Mouse (Mus musculus): ENCODE data around the gene Gm47985. TPM values are rescaled to one million over a fixed set of nuclear protein-coding genes. Genes with fewer than 3 reads are reported as not detected.
"Not testable (repeated sequence)": the region's sequence is repeated elsewhere in the genome, so short reads cannot be mapped to it uniquely, and the experiment has no call there.

Gene Gm47985
- total and polyA plus RNA-seq, 3 experiments, result 0.29 to 3.2 (median 0.80) TPM

GRCm38 (mm10) chr1:151188469-151188868 lies 6.1 kb downstream of the Gm47985 start:
- Histone ChIP-seq H3K4me1 (ENCODE audit: control insufficient read depth, insufficient read depth, low read length) (no peaks in the 10 kb centered on the region), H3K27ac (no peak overlapping the region), H3K79me2 (replicated peaks; ENCODE audit: control insufficient read depth, insufficient read depth, low read length) (no peaks in the 10 kb centered on the region), H3K9ac (ENCODE audit: low read depth, low read length) (no peak overlapping the region), H3K4me3 (no peak overlapping the region), H3K27me3 (ENCODE audit: control insufficient read depth, insufficient read depth, low read length) (no peaks in the 10 kb centered on the region), H3K36me3 (ENCODE audit: control insufficient read depth, insufficient read depth, low read length) (no peaks in the 10 kb centered on the region)
- DNase-seq, result no peak
- TF ChIP-seq POLR2A (IDR thresholded peaks at IDR 0.05; ENCODE audit: insufficient read depth, low read depth, low read length) (no peak), EP300 (IDR thresholded peaks at IDR 0.05; ENCODE audit: insufficient read depth, low read depth, low read length) (no peak), CTCF (IDR thresholded peaks at IDR 0.05) (no peak)
- intact Hi-C loops (cut with DNase I), result no loop called here
- WGBS, result 81% methylated on average over 4 of the region's 4 CpGs

- H3K36me3 ChIP-seq (ENCODE audit: control insufficient read depth, insufficient read depth, low read length); H3K27me3 ChIP-seq (ENCODE audit: control insufficient read depth, insufficient read depth, low read length); H3K27ac ChIP-seq; H3K9ac ChIP-seq (ENCODE audit: low read depth, low read length); intact Hi-C loops (cut with DNase I); H3K4me1 ChIP-seq (ENCODE audit: control insufficient read depth, insufficient read depth, low read length); H3K4me3 ChIP-seq; DNase-seq; H3K79me2 ChIP-seq (replicated peaks; ENCODE audit: control insufficient read depth, insufficient read depth, low read length): not testable (repeated sequence)
- 88% methylated on average over 1 of the region's 7 CpGs for WGBS
Measured at GRCm38 (mm10) chr1:151192075-151192474, 9.7 kb downstream of the Gm47985 start, which contains the start of gene Gm8947. TSS of gene Gm8947 (plus strand) at chr1:151192376.

- DNase-seq; intact Hi-C loops (cut with DNase I); H3K27ac ChIP-seq; H3K27me3 ChIP-seq (ENCODE audit: control insufficient read depth, insufficient read depth, low read length); H3K4me3 ChIP-seq; H3K79me2 ChIP-seq (replicated peaks; ENCODE audit: control insufficient read depth, insufficient read depth, low read length); H3K4me1 ChIP-seq (ENCODE audit: control insufficient read depth, insufficient read depth, low read length); H3K9ac ChIP-seq (ENCODE audit: low read depth, low read length); H3K36me3 ChIP-seq (ENCODE audit: control insufficient read depth, insufficient read depth, low read length): not testable (repeated sequence)
- WGBS, result 88% methylated on average over 15 of the region's 15 CpGs
Measured at GRCm38 (mm10) chr1:151192739-151193138, 10.4 kb downstream of the Gm47985 start.

- 82% methylated on average over 4 of the region's 4 CpGs for WGBS
- H3K4me3 ChIP-seq; intact Hi-C loops (cut with DNase I): not testable (repeated sequence)
Measured at GRCm38 (mm10) chr1:151195986-151196385, 13.6 kb downstream of the Gm47985 start.

GRCm38 (mm10) chr1:151196690-151197089 lies 14.4 kb downstream of the Gm47985 start:
- DNase-seq; H3K36me3 ChIP-seq (ENCODE audit: control insufficient read depth, insufficient read depth, low read length); H3K79me2 ChIP-seq (replicated peaks; ENCODE audit: control insufficient read depth, insufficient read depth, low read length); H3K27ac ChIP-seq; H3K4me1 ChIP-seq (ENCODE audit: control insufficient read depth, insufficient read depth, low read length); H3K9ac ChIP-seq (ENCODE audit: low read depth, low read length); intact Hi-C loops (cut with DNase I); H3K27me3 ChIP-seq (ENCODE audit: control insufficient read depth, insufficient read depth, low read length); H3K4me3 ChIP-seq: not testable (repeated sequence)
- 68% methylated on average over 3 of the region's 3 CpGs for WGBS

More at GRCm38 (mm10) chr1:151195986-151196385, 13.6 kb downstream of the Gm47985 start:
- not testable (repeated sequence) for H3K4me1 ChIP-seq (ENCODE audit: control insufficient read depth, insufficient read depth, low read length); H3K9ac ChIP-seq (ENCODE audit: low read depth, low read length); H3K27me3 ChIP-seq (ENCODE audit: control insufficient read depth, insufficient read depth, low read length); H3K79me2 ChIP-seq (replicated peaks; ENCODE audit: control insufficient read depth, insufficient read depth, low read length); H3K27ac ChIP-seq; H3K36me3 ChIP-seq (ENCODE audit: control insufficient read depth, insufficient read depth, low read length); DNase-seq

GRCm38 (mm10) chr1:151198120-151198519 lies 15.8 kb downstream of the Gm47985 start, which contains the start of gene Gm47995:
TSS of gene Gm47995 (plus strand) at chr1:151198448.
- DNase-seq; H3K9ac ChIP-seq (ENCODE audit: low read depth, low read length); H3K79me2 ChIP-seq (replicated peaks; ENCODE audit: control insufficient read depth, insufficient read depth, low read length); intact Hi-C loops (cut with DNase I); H3K27me3 ChIP-seq (ENCODE audit: control insufficient read depth, insufficient read depth, low read length); H3K36me3 ChIP-seq (ENCODE audit: control insufficient read depth, insufficient read depth, low read length); H3K4me1 ChIP-seq (ENCODE audit: control insufficient read depth, insufficient read depth, low read length); H3K4me3 ChIP-seq; H3K27ac ChIP-seq: not testable (repeated sequence)
- WGBS, result 90% methylated on average over 4 of the region's 4 CpGs

- H3K36me3 ChIP-seq (ENCODE audit: control insufficient read depth, insufficient read depth, low read length); intact Hi-C loops (cut with DNase I); H3K27ac ChIP-seq; H3K27me3 ChIP-seq (ENCODE audit: control insufficient read depth, insufficient read depth, low read length); H3K79me2 ChIP-seq (replicated peaks; ENCODE audit: control insufficient read depth, insufficient read depth, low read length); DNase-seq; H3K4me1 ChIP-seq (ENCODE audit: control insufficient read depth, insufficient read depth, low read length); H3K4me3 ChIP-seq; H3K9ac ChIP-seq (ENCODE audit: low read depth, low read length): not testable (repeated sequence)
Measured at GRCm38 (mm10) chr1:151200620-151201019, 18.3 kb downstream of the Gm47985 start.

GRCm38 (mm10) chr1:151202771-151203170 lies 20.4 kb downstream of the Gm47985 start:
- H3K36me3 ChIP-seq (ENCODE audit: control insufficient read depth, insufficient read depth, low read length); H3K27me3 ChIP-seq (ENCODE audit: control insufficient read depth, insufficient read depth, low read length); DNase-seq; H3K9ac ChIP-seq (ENCODE audit: low read depth, low read length); H3K79me2 ChIP-seq (replicated peaks; ENCODE audit: control insufficient read depth, insufficient read depth, low read length); H3K4me3 ChIP-seq; H3K4me1 ChIP-seq (ENCODE audit: control insufficient read depth, insufficient read depth, low read length); intact Hi-C loops (cut with DNase I); H3K27ac ChIP-seq: not testable (repeated sequence)
- WGBS, result 52% methylated on average over 3 of the region's 5 CpGs

- no CpG with 5 or more reads among the region's 6 CpGs for WGBS
- H3K79me2 ChIP-seq (replicated peaks; ENCODE audit: control insufficient read depth, insufficient read depth, low read length); H3K4me3 ChIP-seq; DNase-seq; intact Hi-C loops (cut with DNase I); H3K9ac ChIP-seq (ENCODE audit: low read depth, low read length); H3K27ac ChIP-seq; H3K27me3 ChIP-seq (ENCODE audit: control insufficient read depth, insufficient read depth, low read length); H3K4me1 ChIP-seq (ENCODE audit: control insufficient read depth, insufficient read depth, low read length); H3K36me3 ChIP-seq (ENCODE audit: control insufficient read depth, insufficient read depth, low read length): not testable (repeated sequence)
Measured at GRCm38 (mm10) chr1:151203818-151204217, 21.5 kb downstream of the Gm47985 start, which contains the start of gene 3110040M04Rik. TSS of gene 3110040M04Rik (plus strand) at chr1:151204121.

- H3K27ac ChIP-seq; H3K9ac ChIP-seq (ENCODE audit: low read depth, low read length); H3K4me3 ChIP-seq; H3K27me3 ChIP-seq (ENCODE audit: control insufficient read depth, insufficient read depth, low read length); intact Hi-C loops (cut with DNase I); H3K79me2 ChIP-seq (replicated peaks; ENCODE audit: control insufficient read depth, insufficient read depth, low read length); H3K4me1 ChIP-seq (ENCODE audit: control insufficient read depth, insufficient read depth, low read length); DNase-seq; H3K36me3 ChIP-seq (ENCODE audit: control insufficient read depth, insufficient read depth, low read length): not testable (repeated sequence)
- WGBS, result 51% methylated on average over 3 of the region's 5 CpGs
Measured at GRCm38 (mm10) chr1:151208493-151208892, 26.2 kb downstream of the Gm47985 start.
